Mouse (Mus musculus) cerebellum, adult 18-20 months (tissue): ENCODE data around the gene Cage1.

Source experiments
- DNase-seq, 2 experiments: peaks; one replicate each; pipeline ENCODE4 v3.0.0; 2021

Gene Cage1

GRCm38 (mm10) chr13:37964128-37965087, 72.5 kb downstream of the Cage1 start:
- DNase-seq = no peak

GRCm38 (mm10) chr13:37963354-37964007, 73.4 kb downstream of the Cage1 start:
- DNase-seq = peak; percentile 65 to 67

- DNase-seq = no peak
Measured at GRCm38 (mm10) chr13:37962541-37962940, 74.3 kb downstream of the Cage1 start.

- DNase-seq = no peak
Measured at GRCm38 (mm10) chr13:37959936-37960335, 76.9 kb downstream of the Cage1 start.

DNA sequence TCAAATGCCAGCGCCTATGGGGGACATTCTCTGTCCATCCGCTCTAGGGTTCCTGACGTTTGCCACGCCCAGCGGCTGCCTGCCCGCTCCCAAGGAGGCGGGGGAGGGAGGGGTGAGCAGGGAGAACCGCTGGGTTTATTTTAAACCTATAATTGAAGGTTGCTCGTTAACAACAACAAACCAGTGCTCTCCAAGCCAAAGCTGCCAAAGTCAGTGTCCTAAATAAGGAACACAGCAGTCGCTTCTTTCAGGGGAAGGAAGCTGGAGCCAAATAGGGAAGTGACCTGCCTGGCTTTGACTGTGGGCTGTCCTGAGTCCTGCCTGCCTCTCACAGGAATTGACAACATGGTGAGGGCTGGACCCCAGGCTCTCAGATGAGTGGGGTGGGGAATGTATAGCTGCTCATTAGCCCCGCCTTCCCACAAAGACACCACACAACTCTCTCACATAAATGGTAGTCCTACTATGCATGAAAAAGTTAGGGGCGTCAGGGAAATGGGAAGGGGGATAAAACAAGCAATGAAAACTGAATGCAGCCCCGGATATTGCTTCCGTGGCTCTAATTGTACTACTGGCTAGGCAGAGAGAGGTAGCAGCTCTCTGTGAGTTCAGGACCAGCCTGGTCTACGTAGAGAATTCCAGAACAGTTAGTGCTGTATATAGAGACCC, 77.5 kb downstream of the Cage1 start:
- DNase-seq = no peak

GRCm38 (mm10) chr13:37958498-37959238, 78.2 kb downstream of the Cage1 start:
- no peak for DNase-seq
